Mouse (Mus musculus): Measurements from ENCODE around the gene Nav2. TPM values are rescaled to one million over a fixed set of nuclear protein-coding genes. Genes with fewer than 3 reads are reported as not detected.

Gene Nav2
- total and polyA plus RNA-seq, 3 experiments: 2.0 to 2.7 TPM; not detected in 1

- H3K27ac ChIP-seq (ENCODE audit: control insufficient read depth, low read depth, low read length): no peak overlapping the region
- H3K27me3 ChIP-seq (ENCODE audit: control insufficient read depth in 1 of 2, insufficient read depth in 2 of 2, low read length in 2 of 2): no peaks in the 10 kb centered on the region
- H3K36me3 ChIP-seq (ENCODE audit: control insufficient read depth in 1 of 2, insufficient read depth in 2 of 2, low read length in 2 of 2): no peaks in the 10 kb centered on the region
- no peak for DNase-seq (ENCODE audit: low read depth, low spot score)
- no peaks in the 10 kb centered on the region for H3K4me1 ChIP-seq (ENCODE audit: control insufficient read depth in 1 of 2, insufficient read depth in 2 of 2, low read length in 2 of 2)
- no peaks in the 10 kb centered on the region for H3K9me3 ChIP-seq (replicated peaks; ENCODE audit: insufficient read depth, low read length)
- H3K79me2 ChIP-seq (ENCODE audit: control insufficient read depth, insufficient read depth, low read length, poor library complexity): no peaks in the 10 kb centered on the region
- TF ChIP-seq TBP (IDR thresholded peaks at IDR 0.05; ENCODE audit: low read depth, low read length) (no peak), UBTF (IDR thresholded peaks at IDR 0.05; ENCODE audit: borderline replicate concordance, insufficient read depth, low read depth, low read length) (no peak), TAL1 (IDR thresholded peaks at IDR 0.05; ENCODE audit: low read length) (no peak), NELFE (IDR thresholded peaks at IDR 0.05; ENCODE audit: low read depth, low read length) (no peak), GATA1 (IDR thresholded peaks at IDR 0.05; ENCODE audit: low read depth, low read length) (no peak), MYB (IDR thresholded peaks at IDR 0.05; ENCODE audit: low read depth, low read length) (no peak), JUND (IDR thresholded peaks at IDR 0.05; ENCODE audit: low read depth, low read length) (no peak), MEF2A (IDR thresholded peaks at IDR 0.05; ENCODE audit: extremely low read depth, insufficient replicate concordance, low read depth, low read length, poor library complexity, severe bottlenecking) (no peak), USF1 (IDR thresholded peaks at IDR 0.05; ENCODE audit: low read depth, low read length) (no peak)
- no peak overlapping the region for H3K4me3 ChIP-seq (ENCODE audit: control insufficient read depth in 1 of 2, insufficient read depth in 1 of 2, low read depth in 2 of 2, low read length in 2 of 2)
- H3K9ac ChIP-seq (ENCODE audit: control insufficient read depth, low read depth, low read length, poor library complexity, severe bottlenecking): no peak overlapping the region
These were observed 588.9 kb downstream of the Nav2 start for GRCm38 (mm10) chr7:49497426-49497892.

- no peaks in the 10 kb centered on the region for H3K4me1 ChIP-seq (ENCODE audit: control insufficient read depth in 1 of 2, insufficient read depth in 2 of 2, low read length in 2 of 2)
- H3K27ac ChIP-seq (ENCODE audit: control insufficient read depth, low read depth, low read length): no peak overlapping the region
- H3K4me3 ChIP-seq (ENCODE audit: control insufficient read depth in 1 of 2, insufficient read depth in 1 of 2, low read depth in 2 of 2, low read length in 2 of 2): no peak overlapping the region
- no peaks in the 10 kb centered on the region for H3K27me3 ChIP-seq (ENCODE audit: control insufficient read depth in 1 of 2, insufficient read depth in 2 of 2, low read length in 2 of 2)
- H3K79me2 ChIP-seq (ENCODE audit: control insufficient read depth, insufficient read depth, low read length, poor library complexity): no peaks in the 10 kb centered on the region
- H3K9ac ChIP-seq (ENCODE audit: control insufficient read depth, low read depth, low read length, poor library complexity, severe bottlenecking): no peak overlapping the region
- no peaks in the 10 kb centered on the region for H3K36me3 ChIP-seq (ENCODE audit: control insufficient read depth in 1 of 2, insufficient read depth in 2 of 2, low read length in 2 of 2)
- no peaks in the 10 kb centered on the region for H3K9me3 ChIP-seq (replicated peaks; ENCODE audit: insufficient read depth, low read length)
- TF ChIP-seq CHD1 (IDR thresholded peaks at IDR 0.05; ENCODE audit: low read depth, low read length) (no peak), MAX (IDR thresholded peaks at IDR 0.05; ENCODE audit: low read length) (no peak), TAL1 (IDR thresholded peaks at IDR 0.05; ENCODE audit: low read length) (no peak), CHD2 (IDR thresholded peaks at IDR 0.05; ENCODE audit: low read length) (no peak), MYB (IDR thresholded peaks at IDR 0.05; ENCODE audit: low read depth, low read length) (no peak), UBTF (IDR thresholded peaks at IDR 0.05; ENCODE audit: borderline replicate concordance, insufficient read depth, low read depth, low read length) (no peak), MYC (IDR thresholded peaks at IDR 0.05; ENCODE audit: low read depth, low read length) (no peak), MAFK (IDR thresholded peaks at IDR 0.05; ENCODE audit: borderline replicate concordance, low read depth, low read length) (no peak)
- DNase-seq (ENCODE audit: low read depth, low spot score): no peak
These were observed 591.1 kb downstream of the Nav2 start for GRCm38 (mm10) chr7:49499598-49499997.

- H3K4me3 ChIP-seq (ENCODE audit: control insufficient read depth in 1 of 2, insufficient read depth in 1 of 2, low read depth in 2 of 2, low read length in 2 of 2): no peak overlapping the region
- no peaks in the 10 kb centered on the region for H3K79me2 ChIP-seq (ENCODE audit: control insufficient read depth, insufficient read depth, low read length, poor library complexity)
- no peak for DNase-seq (ENCODE audit: low read depth, low spot score)
- H3K4me1 ChIP-seq (ENCODE audit: control insufficient read depth in 1 of 2, insufficient read depth in 2 of 2, low read length in 2 of 2): no peaks in the 10 kb centered on the region
- no peaks in the 10 kb centered on the region for H3K27me3 ChIP-seq (ENCODE audit: control insufficient read depth in 1 of 2, insufficient read depth in 2 of 2, low read length in 2 of 2)
- no peak overlapping the region for H3K9ac ChIP-seq (ENCODE audit: control insufficient read depth, low read depth, low read length, poor library complexity, severe bottlenecking)
- H3K27ac ChIP-seq (ENCODE audit: control insufficient read depth, low read depth, low read length): no peak overlapping the region
- H3K36me3 ChIP-seq (ENCODE audit: control insufficient read depth in 1 of 2, insufficient read depth in 2 of 2, low read length in 2 of 2): no peaks in the 10 kb centered on the region
- H3K9me3 ChIP-seq (replicated peaks; ENCODE audit: insufficient read depth, low read length): no peaks in the 10 kb centered on the region
- TF ChIP-seq RCOR1 (IDR thresholded peaks at IDR 0.05; ENCODE audit: low read depth, low read length) (no peak), TBP (IDR thresholded peaks at IDR 0.05; ENCODE audit: low read depth, low read length) (no peak), TAL1 (IDR thresholded peaks at IDR 0.05; ENCODE audit: low read length) (no peak), POLR2A (IDR thresholded peaks at IDR 0.05; ENCODE audit: control insufficient read depth in 1 of 2, insufficient read depth in 1 of 2, low read depth in 1 of 2, low read length in 2 of 2, poor library complexity in 1 of 2) (no peak), E2F4 (IDR thresholded peaks at IDR 0.05; ENCODE audit: borderline replicate concordance, low read depth, low read length) (no peak), GATA1 (IDR thresholded peaks at IDR 0.05; ENCODE audit: low read depth, low read length) (no peak), MYB (IDR thresholded peaks at IDR 0.05; ENCODE audit: low read depth, low read length) (no peak), TCF12 (IDR thresholded peaks at IDR 0.05; ENCODE audit: low read depth, low read length) (no peak), EP300 (IDR thresholded peaks at IDR 0.05; ENCODE audit: low read depth in 1 of 2, low read length in 2 of 2) (no peak), ZMIZ1 (IDR thresholded peaks at IDR 0.05; ENCODE audit: low read depth, low read length) (no peak), ETS1 (IDR thresholded peaks at IDR 0.05; ENCODE audit: low read depth, low read length) (no peak), MYC (IDR thresholded peaks at IDR 0.05; ENCODE audit: low read depth, low read length) (no peak), CHD1 (IDR thresholded peaks at IDR 0.05; ENCODE audit: low read depth, low read length) (no peak), USF2 (IDR thresholded peaks at IDR 0.05; ENCODE audit: borderline replicate concordance in 1 of 2, insufficient read depth in 1 of 2, low read depth in 1 of 2, low read length in 2 of 2) (no peak), CTCF (IDR thresholded peaks at IDR 0.05 in 2 of 3, conservative IDR thresholded peaks at IDR 0.05 in 1 of 3; ENCODE audit: control insufficient read depth in 1 of 3, insufficient read depth in 1 of 3, low read depth in 2 of 3, low read length in 3 of 3, poor library complexity in 1 of 3, severe bottlenecking in 1 of 3) (no peak), MAX (IDR thresholded peaks at IDR 0.05; ENCODE audit: low read length) (no peak), MAFK (IDR thresholded peaks at IDR 0.05; ENCODE audit: borderline replicate concordance, low read depth, low read length) (no peak), RAD21 (IDR thresholded peaks at IDR 0.05; ENCODE audit: low read depth, low read length) (no peak)
These were observed 592.4 kb downstream of the Nav2 start for GRCm38 (mm10) chr7:49500916-49501315.

All from MEL (cell line).